Mouse (Mus musculus) embryo, embryonic 11.5 days (tissue): ENCODE measurements around the gene Gm28635.

ENCODE experiments used
- DNase-seq: peaks from one replicate; pipeline ENCODE4 v3.0.0-alpha.2; 2012; ENCODE audit warnings: low read depth, low spot score

Gm28635 gene

DNA sequence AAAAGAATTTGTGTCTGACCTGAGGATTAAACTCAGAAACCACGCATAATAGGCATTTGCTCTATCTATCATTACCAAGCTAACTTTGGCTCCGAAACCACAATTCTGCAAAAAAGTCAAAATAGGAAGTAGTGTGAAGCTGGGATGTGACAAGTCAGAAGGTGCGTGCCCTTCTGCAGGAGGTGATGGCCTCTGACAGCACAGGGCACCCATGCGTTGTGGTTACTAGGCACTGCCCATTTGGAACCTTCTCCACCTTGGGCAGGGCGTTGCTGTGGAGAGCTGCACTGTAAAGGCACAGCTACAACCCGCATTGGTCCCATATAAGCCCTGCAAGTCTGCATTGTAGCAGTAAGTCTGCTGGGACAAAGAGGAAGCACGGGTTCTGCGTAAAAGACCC is 85.0 kb downstream of the Gm28635 start:
- no peak for DNase-seq

DNA sequence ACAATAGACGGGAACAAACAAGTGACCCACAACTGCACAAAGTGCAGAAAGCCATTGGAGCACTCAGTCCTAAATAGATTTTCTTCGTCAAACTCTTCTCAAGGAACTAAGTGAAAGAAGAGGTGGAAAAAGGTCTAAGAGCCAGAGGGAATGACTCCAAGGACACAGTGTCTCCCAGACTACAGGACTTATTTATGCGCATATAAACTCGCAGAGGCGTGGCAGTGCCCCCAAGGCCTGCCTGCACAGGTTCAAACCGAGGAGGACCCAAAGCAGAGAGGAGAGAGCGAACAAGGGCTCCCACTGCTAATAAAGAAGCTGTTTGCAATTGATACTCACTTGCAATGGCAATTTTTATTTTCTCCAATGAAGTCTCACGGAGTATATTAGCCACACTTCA is 92.1 kb downstream of the Gm28635 start:
- no peak for DNase-seq

DNA sequence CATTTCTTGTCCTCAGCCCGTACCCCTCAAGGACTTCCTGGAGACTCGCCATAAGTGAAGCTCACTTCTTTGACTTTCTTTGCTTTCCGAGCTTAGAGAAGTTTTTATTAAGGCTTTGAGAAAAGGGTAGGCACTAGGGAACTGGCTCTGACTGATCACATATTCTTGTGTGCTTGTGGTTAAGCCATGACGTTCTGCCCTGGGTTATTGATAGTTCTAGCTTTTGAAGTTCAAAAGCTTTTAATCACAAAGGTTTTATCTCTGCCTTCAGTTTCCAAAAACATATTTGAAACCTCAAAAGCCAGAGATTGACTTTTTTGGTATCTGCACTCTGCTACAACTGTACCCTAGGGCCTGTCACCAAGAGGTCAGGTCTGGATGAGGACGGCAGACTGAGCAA is 95.6 kb downstream of the Gm28635 start:
- DNase-seq: no peak

DNA sequence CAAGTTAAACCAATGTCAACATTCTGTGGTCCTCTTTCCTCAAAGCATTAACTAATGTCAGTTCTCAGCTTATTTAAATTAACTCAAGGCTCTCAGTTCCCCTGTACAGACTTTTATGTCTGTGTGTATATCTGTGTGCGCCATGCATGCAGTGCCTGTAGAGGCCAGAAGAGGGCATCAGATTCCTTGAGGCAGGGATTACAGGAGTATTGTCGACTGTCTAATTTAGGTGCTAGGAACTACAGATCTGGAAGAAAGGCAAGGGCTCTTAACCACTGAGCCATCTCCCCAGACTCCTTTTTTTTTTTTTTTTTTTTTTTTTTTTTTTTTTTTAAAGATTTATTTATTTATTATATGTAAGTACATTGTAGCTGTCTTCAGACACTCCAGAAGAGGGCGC is 96.6 kb downstream of the Gm28635 start:
- no peak for DNase-seq

DNA sequence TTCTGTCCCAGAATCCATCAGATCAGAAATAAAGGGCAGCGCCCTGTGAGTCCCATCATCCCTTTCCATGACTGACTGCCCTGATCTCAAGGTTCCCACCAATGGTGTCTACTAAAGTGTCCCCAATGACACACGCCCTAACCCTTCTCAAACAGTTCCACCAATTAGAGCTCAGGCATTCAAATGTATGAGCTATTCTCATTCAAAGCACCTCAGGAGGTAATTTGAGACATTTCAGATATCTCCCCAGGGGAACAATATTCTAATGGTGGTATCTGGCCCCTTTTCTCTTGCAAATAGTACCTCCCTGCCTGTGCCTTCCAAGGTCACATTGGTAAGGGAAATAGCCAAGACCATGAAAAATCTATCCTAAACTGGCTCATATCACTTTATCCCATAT is 98.5 kb downstream of the Gm28635 start:
- DNase-seq: no peak

DNA sequence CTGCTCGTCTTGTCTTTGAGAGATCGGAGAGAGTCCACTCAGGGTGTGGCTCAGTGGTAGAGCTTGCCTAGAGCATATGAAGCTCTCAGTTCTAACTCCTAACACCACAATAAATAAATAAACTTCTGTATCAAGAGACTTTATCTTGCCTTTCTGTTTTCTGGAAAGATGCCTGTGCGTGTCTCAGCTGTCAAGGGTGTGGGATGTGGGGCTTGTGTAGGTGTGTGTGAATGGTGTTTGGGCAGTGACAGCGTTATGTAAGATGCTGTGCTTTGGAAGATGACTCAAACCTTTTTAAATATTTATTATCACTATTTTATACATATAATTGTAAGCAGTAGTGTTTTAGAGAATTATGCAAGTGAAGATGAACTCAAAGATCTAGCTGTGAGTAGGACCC is 103.7 kb downstream of the Gm28635 start:
- no peak for DNase-seq

DNA sequence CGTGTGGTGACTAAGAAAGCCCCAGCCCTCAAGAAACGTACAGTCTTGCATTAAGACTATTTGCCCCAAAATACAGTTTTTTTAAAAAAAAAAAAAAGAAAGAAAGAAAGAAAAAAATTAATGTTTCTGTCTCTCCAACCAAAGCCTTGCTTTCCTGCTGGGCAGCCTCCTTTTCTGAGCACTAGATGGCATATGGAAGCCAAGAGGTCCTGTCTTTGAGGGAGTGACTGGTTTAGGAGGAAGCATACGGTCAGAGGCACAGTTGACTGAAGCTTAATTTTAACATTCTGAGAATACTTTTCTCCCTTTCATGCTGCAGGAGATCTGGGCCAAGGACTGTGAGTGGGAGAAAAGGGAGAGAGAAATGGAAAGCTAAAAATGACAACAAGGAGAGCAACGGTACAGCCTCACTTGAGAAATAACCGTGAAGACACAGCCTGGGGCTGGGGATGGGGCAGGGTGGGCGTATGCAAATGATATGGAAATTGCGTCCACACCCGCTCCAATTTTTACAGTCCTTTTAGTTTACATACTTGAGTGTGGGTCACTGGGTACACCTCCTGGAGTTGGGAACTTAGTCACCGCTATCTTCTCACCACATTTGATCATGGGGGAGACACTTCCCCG is 120.8 kb downstream of the Gm28635 start:
- no peak for DNase-seq
